Mouse (Mus musculus) Muller cell, postnatal 12 days (primary cell): Measurements from ENCODE around the gene Wnk2.
"Not testable (repeated sequence)": the region's sequence is repeated elsewhere in the genome, so short reads cannot be mapped to it uniquely, and the experiment has no call there.

ENCODE experiments used
- DNase-seq: peaks from one replicate; pipeline ENCODE4 v3.0.0-alpha.2; 2015; ENCODE audit errors: inconsistent ontology term

Gene Wnk2

GRCm38 (mm10) chr13:49094667-49095066 is 53.1 kb downstream of the Wnk2 start:
- no peak for DNase-seq

- DNase-seq: peak; percentile 62
Measured at GRCm38 (mm10) chr13:49093471-49093891, 54.3 kb downstream of the Wnk2 start.

DNA sequence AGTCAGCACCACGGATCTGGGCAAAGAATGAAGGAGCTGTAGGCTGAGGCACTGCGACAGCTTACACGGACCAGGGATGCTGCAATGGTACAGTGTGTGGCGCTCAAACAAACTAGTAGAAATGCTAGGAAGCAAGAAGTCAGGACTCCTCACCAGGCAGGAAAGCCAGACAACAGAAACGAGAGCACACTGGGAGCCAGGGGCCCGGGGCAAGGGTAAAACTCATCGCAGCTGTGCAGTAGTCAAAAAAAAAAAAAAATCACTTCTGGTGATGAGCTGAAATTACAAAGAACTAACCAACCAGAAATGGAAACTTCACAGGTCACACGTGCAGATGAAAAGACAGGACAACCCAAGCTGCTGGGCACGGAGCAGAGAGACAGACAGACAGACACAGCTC is 55.2 kb downstream of the Wnk2 start:
- DNase-seq: no peak

GRCm38 (mm10) chr13:49090176-49090575 is 57.6 kb downstream of the Wnk2 start:
- no peak for DNase-seq

DNA sequence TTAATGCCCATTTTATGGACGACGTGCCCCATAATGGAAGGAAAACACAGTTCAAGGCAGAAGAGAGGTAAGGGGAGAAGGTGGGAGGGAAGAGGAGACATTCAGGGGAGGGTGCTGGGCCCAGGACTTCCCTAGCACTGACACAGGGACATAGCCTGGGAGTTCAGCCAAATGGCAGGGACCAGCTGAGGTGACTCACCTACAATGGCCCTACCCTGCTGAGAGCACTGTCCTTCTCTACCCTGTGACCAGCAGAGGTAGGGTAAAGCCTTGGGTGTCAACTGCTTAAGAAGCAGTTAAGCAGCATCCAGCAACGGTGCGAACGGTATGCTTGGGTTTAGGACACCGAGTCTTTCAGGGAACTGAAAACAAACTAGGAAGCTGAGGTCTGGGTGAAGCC is 58.9 kb downstream of the Wnk2 start:
- DNase-seq: peak; percentile 11

- no peak for DNase-seq
Measured at GRCm38 (mm10) chr13:49087420-49087819, 60.4 kb downstream of the Wnk2 start.

- no peak for DNase-seq
Measured at GRCm38 (mm10) chr13:49086431-49086830, 61.4 kb downstream of the Wnk2 start.

GRCm38 (mm10) chr13:49085211-49085610 is 62.6 kb downstream of the Wnk2 start:
- DNase-seq: no peak

GRCm38 (mm10) chr13:49084781-49085180 is 63.0 kb downstream of the Wnk2 start:
- DNase-seq: no peak

DNA sequence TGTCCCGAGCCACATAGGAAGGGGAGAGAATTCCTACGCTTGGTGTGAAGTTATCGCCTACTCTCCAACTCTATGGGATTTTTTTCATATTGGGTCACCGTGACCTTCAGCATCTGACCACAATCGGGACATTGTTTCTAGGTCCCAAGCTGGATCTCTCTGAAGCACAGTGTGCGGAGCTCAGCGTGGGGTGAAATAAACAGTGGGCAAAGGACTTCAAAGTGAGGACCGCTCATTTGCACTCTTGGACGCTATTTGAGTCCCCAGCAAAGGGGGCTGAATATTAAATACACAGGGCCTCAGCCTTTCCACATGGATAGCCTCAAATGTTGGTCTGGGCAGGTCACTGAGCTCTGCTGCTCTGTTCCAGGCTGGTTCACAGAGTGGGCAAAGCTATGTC is 63.9 kb downstream of the Wnk2 start:
- DNase-seq: peak; percentile 79

DNA sequence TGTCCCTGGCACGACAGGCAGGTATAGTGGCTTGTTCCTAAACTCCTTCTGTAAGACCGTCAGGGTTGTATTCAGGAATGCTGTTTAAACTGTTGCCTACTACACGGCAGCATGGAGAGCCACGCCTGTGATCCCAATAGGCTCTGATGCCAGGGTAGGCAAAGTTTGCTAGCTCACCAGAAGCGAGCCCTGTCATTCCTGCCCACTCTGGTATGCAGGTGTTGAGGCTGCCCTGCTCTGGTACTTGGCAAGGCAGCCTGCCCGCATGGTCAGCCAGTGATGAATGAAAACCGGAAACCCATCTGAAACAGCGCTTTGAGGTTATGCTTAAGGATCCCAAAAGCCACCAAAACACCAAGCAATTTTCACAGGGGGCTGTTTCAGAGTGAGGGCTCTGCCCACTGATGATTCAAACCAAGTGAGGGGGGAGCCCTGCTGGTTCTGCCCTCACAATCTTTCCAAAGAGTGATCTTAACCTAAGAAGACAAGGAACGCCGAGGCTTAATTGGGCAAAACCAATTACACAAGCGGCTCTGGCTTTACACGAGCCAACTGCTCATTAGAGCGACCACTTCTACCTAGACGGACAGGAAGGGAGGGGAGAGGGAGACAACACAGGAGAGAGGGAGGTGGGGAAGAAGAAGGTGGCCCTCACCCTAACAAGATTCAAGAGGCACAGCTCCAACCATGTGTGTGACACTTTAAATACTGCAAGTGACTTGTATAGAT is 65.5 kb downstream of the Wnk2 start:
- peak; percentile 91 for DNase-seq

GRCm38 (mm10) chr13:49076196-49076595 is 71.6 kb downstream of the Wnk2 start:
- no peak for DNase-seq

- no peak for DNase-seq
Measured at GRCm38 (mm10) chr13:49075377-49075776, 72.4 kb downstream of the Wnk2 start.

DNA sequence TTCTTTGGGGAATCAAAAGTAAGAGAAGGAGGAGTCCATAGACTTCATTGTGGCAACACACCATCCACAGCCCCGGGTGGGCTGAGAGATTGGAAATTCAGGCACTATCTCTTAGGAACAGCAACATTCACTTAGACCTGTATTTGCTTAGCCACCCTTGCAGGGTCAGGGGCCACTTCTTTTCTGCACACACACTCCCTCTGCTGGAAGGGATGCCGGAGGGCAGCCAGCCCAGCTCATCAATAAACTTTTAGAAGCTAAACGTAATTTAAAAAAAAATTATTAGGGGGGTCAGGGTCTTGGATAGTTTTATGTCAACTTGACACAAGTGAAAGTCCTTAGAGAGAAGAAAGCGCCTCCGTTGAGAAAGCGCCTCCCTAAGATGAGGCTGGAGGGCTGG is 74.5 kb downstream of the Wnk2 start:
- DNase-seq: no peak

DNA sequence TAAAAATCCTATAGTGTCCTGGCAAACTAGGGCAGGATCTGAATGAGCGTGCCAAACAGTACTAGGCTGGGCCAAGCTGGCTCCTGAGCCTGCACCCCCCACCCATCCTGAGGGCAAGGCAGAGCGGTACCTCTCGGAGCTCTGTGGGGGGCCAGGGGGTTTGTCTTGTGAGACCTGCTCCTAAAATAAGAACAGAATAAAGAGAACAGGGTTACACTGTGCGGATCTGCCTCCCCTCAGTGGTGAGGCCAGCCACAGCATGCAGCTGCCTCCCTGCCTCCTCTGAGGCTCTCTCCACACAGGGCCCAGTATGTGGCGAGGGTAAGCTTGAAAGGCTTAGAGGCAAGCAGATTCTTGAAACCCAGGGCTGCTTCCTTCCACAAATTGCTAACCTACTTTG is 76.0 kb downstream of the Wnk2 start:
- no peak for DNase-seq

GRCm38 (mm10) chr13:49069979-49070378 is 77.8 kb downstream of the Wnk2 start:
- DNase-seq: no peak

DNA sequence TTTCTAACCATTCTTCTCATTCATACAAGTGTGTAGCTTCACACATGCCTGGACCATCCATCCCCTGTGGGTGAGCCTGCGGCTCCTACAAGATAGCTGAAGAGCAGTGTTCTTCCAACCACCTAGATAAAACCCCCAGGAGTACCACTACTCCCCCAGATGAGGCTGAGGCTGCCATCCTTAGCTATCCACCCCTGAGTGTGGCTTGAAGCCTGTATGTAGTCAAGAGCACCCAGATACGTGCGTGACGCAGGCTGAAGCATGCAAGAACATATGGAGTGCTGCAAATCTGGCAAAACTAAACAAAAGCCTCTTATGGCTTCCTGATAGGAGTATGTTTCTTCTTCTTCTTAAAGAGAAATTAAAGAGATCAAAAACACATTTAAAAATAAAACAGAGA is 78.4 kb downstream of the Wnk2 start:
- DNase-seq: no peak

- DNase-seq: no peak
Measured at GRCm38 (mm10) chr13:49064257-49064656, 83.6 kb downstream of the Wnk2 start.

DNA sequence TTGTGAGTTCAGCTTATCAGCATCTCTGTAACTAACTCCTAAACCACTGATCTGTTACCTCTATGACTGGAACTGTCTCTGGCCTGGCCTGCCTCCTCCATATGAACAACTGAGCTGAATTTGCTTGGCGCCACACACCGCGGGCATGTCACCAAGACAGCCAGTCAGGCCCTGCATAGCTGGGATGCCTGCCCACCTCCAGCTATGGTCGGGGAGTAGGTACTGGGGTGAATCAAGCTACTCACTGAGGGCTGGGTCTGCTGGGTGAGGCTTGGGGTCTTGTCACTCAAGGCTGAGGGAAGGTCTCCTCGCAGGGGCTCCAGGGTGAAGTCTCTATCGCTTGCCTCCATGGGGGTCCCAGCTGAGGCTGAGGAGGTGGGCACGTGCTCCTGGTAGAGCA is 87.4 kb downstream of the Wnk2 start:
- DNase-seq: no peak

DNA sequence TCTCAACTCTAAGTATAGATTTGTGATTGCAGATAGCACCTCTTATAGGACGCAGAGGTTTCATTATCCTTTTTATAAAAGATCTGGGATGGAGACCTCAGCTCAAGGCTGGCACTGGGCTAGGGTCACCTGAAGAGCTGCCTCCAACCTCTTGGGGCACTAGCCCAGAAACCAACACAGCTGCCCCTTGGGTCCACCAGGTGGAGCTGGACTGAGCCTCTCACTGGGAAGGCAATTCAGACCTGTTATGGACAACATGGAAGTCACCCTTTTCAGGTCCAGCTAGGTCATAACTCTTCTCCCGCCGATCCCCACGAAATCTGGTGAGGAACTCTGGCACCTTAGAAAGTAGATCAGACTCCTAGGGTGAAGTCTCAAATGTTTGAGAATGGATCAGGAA is 89.3 kb downstream of the Wnk2 start:
- peak; percentile 55 for DNase-seq

DNA sequence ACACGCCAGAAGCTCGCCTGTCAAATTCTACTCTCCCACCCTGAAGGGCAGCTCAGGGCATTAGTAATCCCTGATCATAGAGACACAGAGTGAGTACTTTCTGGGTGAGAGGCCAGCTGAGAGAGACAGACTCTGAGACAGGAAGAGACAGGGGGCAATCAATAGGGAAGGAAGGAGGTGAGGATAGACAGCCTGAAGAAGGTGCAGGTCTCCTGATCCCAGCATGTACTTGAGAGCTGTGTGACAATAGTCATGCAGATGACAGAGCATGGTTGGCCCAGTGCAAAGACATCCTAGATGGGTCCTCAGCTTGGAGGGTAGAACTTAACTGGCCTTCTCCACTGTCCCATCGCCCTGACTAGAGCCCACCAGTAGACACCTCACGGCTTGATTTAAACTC is 91.5 kb downstream of the Wnk2 start:
- no peak for DNase-seq

DNA sequence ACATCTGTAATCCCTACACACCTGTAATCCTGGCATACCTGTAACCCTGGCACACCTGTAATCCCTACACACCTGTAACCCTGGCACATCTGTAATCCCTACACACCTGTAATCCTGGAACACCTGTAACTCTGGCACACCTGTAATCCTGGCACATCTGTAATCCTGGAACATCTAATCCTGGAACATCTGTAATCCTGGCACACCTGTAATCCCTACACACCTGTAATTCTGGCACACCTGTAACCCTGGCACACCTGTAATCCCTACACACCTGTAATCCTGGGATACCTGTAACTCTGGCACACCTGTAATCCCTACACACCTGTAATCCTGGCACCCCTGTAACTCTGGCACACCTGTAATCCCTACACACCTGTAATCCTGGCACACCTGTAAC is 93.1 kb downstream of the Wnk2 start:
- not testable (repeated sequence) for DNase-seq

DNA sequence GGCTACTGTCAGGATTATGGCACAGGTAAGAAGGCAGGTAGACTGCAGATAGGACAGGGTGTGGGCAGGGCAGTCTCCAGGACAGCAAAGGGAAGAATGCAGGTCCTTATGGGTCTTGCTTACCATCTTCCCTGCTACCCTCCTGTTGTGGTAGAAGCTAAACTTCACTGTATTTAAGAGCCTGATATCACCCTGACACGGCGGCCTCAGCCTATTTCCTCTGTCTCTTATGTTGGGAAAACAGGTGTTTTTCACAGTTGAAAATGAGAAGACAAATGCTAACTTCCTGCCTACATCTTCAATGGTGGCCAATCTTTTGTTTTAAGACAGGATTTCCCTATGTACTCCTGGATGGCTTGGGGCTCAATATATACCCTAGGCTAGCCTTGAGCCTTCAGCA is 94.5 kb downstream of the Wnk2 start:
- no peak for DNase-seq

DNA sequence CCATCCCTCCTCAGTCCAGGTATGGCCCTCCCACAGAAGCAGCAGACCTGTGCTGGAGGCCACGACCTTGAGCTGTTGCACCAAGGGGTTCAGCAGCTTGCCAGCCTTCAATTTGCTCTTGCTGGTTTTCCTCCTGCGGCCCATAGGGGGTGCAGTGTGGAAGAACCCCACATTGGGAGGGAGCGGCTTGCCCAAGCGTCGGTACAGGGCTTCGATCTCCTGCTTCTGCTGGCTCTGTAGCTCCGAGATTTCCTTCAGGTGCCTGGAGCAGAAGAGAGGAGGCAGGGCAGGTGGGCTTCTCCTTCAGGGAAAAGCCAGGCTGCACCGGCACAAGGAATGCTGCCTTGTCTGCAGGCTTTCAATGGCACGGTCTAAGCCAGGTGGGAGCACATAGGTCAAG is 95.3 kb downstream of the Wnk2 start:
- DNase-seq: no peak
